Mouse (Mus musculus) adrenal gland, adult 8-10 months (tissue): Measurements from ENCODE around the gene Eml3. TPM values are rescaled to one million over a fixed set of nuclear protein-coding genes. Genes with fewer than 3 reads are reported as not detected.
"Not testable (repeated sequence)": the region's sequence is repeated elsewhere in the genome, so short reads cannot be mapped to it uniquely, and the experiment has no call there.

Source experiments
- DNase-seq: peaks from one replicate; pipeline ENCODE4 v3.0.0; 2022
- total RNA-seq, 4 experiments: library from RNA; stranded (reverse); gene quantifications; 2 replicates each; pipeline ENCODE4 v1.2.4; 2022

The Eml3 gene
- total RNA-seq, 4 experiments from 2014 or later = 57.9 to 87.6 (median 79.6) TPM

DNA sequence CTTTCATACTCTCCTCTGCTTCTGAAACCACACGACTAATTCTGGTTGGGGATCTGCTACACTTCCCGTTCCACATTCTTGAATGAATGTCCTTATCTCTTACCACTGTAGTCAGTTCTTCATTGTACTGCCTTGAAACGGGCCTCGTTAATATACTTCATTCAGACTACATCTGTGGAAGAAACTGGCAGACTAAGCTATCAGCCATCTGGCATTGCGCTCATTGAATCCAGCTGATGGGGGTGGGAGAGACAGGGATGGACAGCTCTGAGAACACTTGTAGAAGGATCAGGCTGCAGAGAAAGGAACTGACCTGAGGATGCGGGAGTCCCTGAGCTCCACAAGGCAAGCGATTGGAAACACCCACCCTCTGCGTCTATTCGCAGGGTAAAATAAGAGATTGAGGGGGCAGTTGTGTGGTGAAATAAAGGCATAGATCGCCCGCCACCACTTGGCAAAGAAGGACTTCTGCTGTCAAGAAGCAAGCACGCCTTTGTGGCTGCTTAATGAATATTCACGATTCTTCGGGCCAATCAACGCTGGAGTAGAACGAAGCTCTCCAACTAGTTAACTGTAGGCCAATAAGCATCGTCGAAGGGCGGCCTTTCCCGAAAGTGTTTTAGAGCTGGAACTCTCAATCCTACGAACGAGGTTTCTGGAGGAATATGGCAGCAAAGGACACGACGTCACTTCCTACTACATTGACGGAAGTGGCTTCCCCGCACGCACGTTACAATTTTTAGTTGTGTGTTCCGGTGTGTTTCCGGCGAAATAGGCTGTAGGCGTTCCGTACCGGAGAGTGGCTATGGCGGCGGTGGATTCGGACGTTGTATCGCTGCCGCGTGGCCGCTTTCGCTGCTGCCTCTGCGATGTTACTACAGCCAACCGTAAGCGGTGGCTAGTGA, 24.0 kb downstream of the Eml3 start, which contains the start of gene Tut1:
TSS of gene Tut1 (plus strand) at position 713 of the 905 bp plus-strand sequence.
- peak; percentile 92 for DNase-seq

DNA sequence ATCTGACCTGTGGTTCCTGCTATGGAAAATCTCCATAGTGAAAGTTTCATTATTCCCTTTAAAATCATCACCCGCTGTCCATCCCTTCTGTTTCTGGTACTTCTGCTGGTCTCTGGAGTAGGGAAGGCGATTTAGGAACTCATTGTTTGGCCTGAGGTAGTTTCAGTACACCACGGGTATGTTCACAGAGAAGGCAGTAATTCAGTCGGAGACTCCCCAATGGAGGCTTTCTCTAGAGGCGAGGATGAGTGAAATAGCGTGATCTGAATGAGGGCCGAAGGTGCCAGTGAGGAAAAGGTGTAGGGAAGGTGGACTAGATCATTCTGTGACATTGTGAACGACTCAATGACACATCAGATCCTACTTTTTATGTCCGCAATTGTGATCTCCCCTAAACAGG, 24.8 kb downstream of the Eml3 start:
- DNase-seq = no peak

DNA sequence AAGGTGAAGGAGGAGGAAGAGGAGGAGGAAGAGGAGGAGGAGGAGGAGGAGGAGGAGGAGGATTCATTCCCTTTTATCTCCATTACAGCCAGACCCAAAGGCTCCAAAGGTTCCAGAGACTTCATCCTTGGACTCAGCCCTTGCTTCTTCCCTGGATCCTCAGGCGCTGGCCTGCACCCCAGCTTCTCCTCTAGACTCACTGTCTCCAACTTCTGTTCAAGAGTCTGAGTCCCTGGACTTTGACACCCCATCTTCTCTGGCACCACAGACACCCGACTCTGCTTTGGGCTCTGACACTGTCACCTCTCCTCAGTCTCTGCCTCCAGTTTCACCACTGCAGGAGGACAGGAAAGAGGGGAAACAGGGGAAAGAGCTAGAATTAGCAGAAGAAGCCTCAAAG, 32.9 kb downstream of the Eml3 start:
- no peak for DNase-seq

DNA sequence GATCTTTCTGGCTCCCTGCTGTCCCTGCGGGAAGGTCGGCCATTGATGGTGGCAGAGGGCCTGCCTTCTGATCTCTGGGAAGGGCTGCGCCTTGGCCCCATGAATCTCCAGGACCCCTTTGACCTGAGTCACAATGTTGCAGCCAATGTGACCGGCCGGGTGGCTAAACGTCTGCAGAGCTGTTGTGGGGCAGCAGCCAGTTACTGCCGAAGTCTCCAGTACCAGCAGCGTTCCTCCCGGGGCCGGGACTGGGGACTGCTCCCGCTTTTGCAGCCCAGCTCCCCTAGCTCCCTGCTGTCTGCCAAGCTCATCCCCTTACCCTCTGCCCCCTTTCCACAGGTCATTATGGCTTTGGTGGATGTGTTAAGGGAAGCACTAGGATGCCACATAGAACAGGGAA, 35.7 kb downstream of the Eml3 start:
- no peak for DNase-seq

- no peak for DNase-seq
Measured at GRCm38 (mm10) chr19:8965771-8966170, 36.4 kb downstream of the Eml3 start.

GRCm38 (mm10) chr19:8966198-8966589, 36.8 kb downstream of the Eml3 start:
- DNase-seq = no peak

DNA sequence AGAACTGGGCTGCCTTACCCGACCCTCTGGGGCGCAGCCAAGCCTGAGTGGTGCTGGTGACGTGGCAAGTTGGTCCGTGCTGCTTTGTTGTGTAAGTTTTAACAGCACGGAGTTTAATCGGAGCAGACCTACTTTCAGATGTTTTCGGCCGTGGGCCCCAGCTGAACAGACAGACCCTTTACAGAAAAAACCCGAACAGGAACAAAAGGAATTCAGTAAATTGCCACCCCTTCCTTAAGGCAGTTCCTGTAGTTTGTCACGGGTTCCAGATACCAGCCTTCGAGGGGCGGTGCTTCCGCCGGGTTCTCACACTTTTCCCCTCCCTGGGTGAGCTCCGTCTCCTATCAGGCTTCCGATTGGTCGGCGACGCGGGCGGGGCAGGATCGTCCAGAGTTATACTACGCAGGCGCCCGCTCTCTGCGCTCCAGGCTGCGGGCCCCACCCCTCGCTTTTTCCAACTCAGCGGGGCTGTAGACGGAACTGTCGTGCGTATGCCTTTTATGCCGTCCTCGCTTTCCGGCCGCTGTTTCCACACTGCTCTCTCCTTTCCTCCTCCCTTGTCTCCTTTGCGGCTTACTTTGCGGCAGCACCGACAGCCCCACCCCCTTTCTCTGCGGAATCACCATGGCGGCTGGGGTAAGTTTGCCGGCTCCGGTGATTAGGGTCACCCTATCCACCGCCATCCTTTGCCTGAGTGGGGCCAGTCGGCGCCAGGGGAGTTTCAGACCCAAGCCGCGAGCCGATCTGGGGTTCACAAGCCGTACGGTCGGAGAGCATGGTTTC, 37.4 kb downstream of the Eml3 start, which contains the start of gene Eef1g:
TSS of gene Eef1g (plus strand) at position 452 of the 783 bp plus-strand sequence.
- DNase-seq = peak; percentile 100

DNA sequence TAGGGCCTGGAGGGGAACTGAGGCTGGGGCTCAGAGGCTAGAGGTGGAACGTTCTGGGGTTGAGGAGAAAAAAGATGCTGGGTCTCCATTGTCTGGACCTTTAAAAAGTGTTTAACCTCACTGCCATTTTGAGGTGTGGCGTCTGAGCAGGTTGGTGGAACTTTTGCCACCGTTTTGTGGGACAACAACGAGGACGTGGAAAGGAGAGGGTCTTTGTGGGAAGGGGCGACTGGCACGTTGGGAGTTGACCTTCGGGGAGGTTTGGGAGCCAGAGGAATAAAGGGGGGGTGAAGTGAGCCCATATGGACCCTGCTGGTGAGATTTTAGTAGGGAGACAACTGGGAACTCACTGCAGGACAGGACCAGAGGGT, 38.0 kb downstream of the Eml3 start:
- no peak for DNase-seq

GRCm38 (mm10) chr19:8967893-8968292, 38.5 kb downstream of the Eml3 start:
- no peak for DNase-seq

- DNase-seq = not testable (repeated sequence)
Measured at GRCm38 (mm10) chr19:8972491-8972890, 43.1 kb downstream of the Eml3 start.

DNA sequence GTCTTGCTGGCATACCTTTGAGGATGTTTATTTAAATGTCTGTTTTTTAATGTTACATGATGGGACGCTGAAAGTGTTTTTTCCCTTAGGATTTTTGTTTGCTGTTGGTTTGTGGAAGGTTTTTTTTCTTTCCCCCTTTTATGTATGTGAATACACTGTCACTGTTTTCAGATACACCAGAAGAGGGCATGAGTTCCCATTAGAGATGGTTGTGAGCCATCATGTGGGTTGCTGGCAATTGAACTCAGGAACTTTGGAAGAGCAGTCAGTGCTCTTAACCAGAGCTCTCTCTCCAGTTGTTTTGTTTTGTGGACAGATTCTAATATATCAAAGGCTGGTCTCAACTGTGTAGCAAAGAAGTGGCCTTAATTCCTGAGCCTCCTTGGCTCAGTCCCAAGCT, 45.3 kb downstream of the Eml3 start:
- DNase-seq = no peak

DNA sequence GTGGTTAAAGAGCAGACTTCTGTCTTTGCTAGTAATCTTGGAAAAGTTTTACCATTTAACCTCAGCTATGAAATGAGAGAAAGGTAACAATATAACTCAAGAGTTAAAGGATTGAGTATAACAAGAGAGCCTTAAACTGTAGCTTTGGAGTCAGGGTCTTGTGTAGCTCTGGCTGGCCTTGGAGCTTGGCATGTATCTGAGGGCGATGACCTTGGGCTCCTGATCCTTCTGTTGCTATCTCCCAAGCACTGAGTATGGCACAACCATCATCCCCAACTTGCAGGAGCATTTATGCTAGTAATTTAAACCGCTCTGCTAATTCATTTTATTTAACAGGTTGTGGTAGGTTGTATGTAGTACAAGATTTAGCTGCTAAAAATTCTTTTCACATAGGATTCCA, 46.1 kb downstream of the Eml3 start:
- no peak for DNase-seq

GRCm38 (mm10) chr19:8976535-8976934, 47.2 kb downstream of the Eml3 start:
- DNase-seq = no peak

GRCm38 (mm10) chr19:8980771-8981170, 51.4 kb downstream of the Eml3 start:
- no peak for DNase-seq

- no peak for DNase-seq
Measured at GRCm38 (mm10) chr19:8981450-8982168, 52.3 kb downstream of the Eml3 start.

DNA sequence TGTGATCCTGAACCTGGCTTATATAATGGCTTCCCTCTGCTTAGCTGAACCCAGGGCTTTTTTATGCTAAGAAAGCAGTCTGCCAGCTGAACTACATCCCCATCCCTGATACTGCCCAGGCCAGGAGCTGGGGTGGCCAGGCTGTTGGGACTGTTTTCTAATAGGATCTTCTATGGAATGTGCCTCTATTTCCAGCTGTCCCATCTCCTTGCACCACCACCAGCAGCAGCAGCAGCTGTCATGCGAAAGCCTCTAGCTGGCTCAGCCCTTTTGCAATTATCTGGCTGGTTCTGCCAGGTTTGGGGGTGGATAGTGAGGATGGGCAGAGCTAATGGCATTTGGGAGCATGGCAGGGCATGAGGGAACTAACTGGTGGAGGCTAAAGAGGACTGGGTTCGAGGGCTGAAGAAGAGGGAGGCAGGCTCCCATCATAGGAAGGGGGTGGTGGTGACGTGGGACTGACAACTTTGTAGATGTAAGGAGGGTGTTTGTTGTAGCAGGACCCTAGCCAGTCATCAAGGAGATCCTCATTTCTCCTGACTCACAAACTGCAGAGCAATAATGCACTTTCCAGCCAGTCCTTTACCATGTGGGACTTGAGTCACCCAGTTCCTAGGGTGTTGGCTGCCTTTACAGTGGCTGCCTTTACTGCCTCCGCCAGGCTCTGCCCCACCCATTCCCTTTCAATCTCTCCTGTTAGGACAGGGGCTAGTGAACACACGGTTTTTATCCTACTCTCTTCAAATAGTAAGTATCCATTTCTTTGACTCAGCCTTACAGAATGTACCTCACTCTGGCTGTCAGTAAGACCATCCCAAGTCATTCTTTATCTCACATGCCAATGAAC, 53.2 kb downstream of the Eml3 start:
- DNase-seq = no peak

- peak; percentile 58 for DNase-seq
Measured at GRCm38 (mm10) chr19:8983150-8983650, 53.8 kb downstream of the Eml3 start.

GRCm38 (mm10) chr19:8984255-8984868, 55.0 kb downstream of the Eml3 start:
- DNase-seq = peak; percentile 51

GRCm38 (mm10) chr19:8985891-8986290, 56.5 kb downstream of the Eml3 start:
- DNase-seq = no peak

DNA sequence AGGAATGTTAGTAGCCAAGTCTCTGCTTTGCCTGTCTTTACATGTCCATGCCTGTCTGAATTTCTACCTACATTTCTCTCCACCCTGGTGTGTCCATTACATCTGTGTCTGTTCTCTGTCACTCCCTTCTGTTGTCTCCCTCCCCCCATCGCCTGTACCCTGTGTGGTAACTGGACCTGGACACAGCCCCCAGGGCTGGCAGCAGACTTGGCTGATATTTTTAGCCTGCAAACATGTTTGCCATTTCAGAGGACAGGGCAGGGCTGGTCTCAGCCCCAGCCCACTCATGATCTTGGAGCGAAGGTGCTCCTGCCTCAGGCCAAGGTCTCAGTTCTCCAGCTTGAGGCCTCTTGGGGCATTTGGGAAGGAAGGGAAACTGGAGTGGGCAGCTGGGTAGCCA, 58.5 kb downstream of the Eml3 start:
- DNase-seq = no peak
